Mouse (Mus musculus) heart, adult 10 weeks (tissue): ENCODE measurements around the gene Vmn2r46. TPM values are rescaled to one million over a fixed set of nuclear protein-coding genes. Genes with fewer than 3 reads are reported as not detected.

Source experiments
- polyA plus RNA-seq: library from polyadenylated mRNA; stranded (reverse); fragments of 350-450 nt; fragmentation: Illumina TruSeq; extraction: RNeasy Lipid Tissue Mini Kit (QIAGEN cat#74804); gene quantifications from one replicate; pipeline ENCODE4 v1.2.3, GENCODE M21; 2014; ENCODE audit warnings: low read depth, low replicate concordance

Gene Vmn2r46
- not detected for polyA plus RNA-seq

GRCm38 (mm10) chr7:9770471-9770870, at the start of gene Vmn2r46:
Gene Vmn2r46, minus strand, starts transcription at chr7:9770571.

Other genes with a start within 250 kb of the Vmn2r46 start
- not detected for gene Vmn2r47, start 70.8 kb upstream of the Vmn2r46 start, polyA plus RNA-seq
- gene Vmn2r48, start 183.0 kb upstream of the Vmn2r46 start, polyA plus RNA-seq, result not detected
- gene Vmn2r49, start 221.7 kb upstream of the Vmn2r46 start, polyA plus RNA-seq, result not detected